Mouse (Mus musculus): ENCODE results near the gene Ahnak2. TPM values are rescaled to one million over a fixed set of nuclear protein-coding genes. Genes with fewer than 3 reads are reported as not detected.

Ahnak2 gene
- polyA plus RNA-seq, 1 experiment from 2014 or later = 1.2 TPM

- WGBS = 77% methylated on average over 6 of the region's 6 CpGs
- Histone ChIP-seq H3K9ac (0 out of 2 replicates have a peak overlapping the region, but pooled peaks have one; percentile 6), H3K27ac (no peak overlapping the region), H3K4me2 (no peak overlapping the region), H3K9me3 (no peaks in the 10 kb centered on the region), H3K36me3 (peaks cover 15% of the 10 kb centered on the region), H3K4me3 (no peak overlapping the region), H3K27me3 (no peaks in the 10 kb centered on the region), H3K4me1 (peaks cover 8% of the 10 kb centered on the region)
- ATAC-seq (ENCODE audit: insufficient number of reproducible peaks, insufficient read depth, low FRiP score, low TSS enrichment, low read depth) = no peak
Measured at GRCm38 (mm10) chr12:112833527-112833926, 31.1 kb upstream of the Ahnak2 start.

GRCm38 (mm10) chr12:112832411-112832810, 30.0 kb upstream of the Ahnak2 start:
- no peak overlapping the region for H3K9ac ChIP-seq
- 94% methylated on average over 5 of the region's 5 CpGs for WGBS
- no peak overlapping the region for H3K27ac ChIP-seq
- ATAC-seq (ENCODE audit: insufficient number of reproducible peaks, insufficient read depth, low FRiP score, low TSS enrichment, low read depth) = no peak
- H3K9me3 ChIP-seq = no peaks in the 10 kb centered on the region
- peaks cover 17% of the 10 kb centered on the region for H3K4me1 ChIP-seq
- no peaks in the 10 kb centered on the region for H3K27me3 ChIP-seq
- no peak overlapping the region for H3K4me2 ChIP-seq
- peaks cover 19% of the 10 kb centered on the region for H3K36me3 ChIP-seq
- H3K4me3 ChIP-seq = no peak overlapping the region

GRCm38 (mm10) chr12:112830570-112830969, 28.1 kb upstream of the Ahnak2 start:
- H3K4me1 ChIP-seq = peaks cover 35% of the 10 kb centered on the region
- no peaks in the 10 kb centered on the region for H3K27me3 ChIP-seq
- peak overlapping the region; percentile 98 for H3K9ac ChIP-seq
- peak overlapping the region; percentile 93 for H3K4me3 ChIP-seq
- peaks cover 36% of the 10 kb centered on the region for H3K36me3 ChIP-seq
- peak overlapping the region; percentile 72 for H3K4me2 ChIP-seq
- ATAC-seq (ENCODE audit: insufficient number of reproducible peaks, insufficient read depth, low FRiP score, low TSS enrichment, low read depth) = no peak
- 84% methylated on average over 3 of the region's 3 CpGs for WGBS
- H3K9me3 ChIP-seq = no peaks in the 10 kb centered on the region
- no peak overlapping the region for H3K27ac ChIP-seq

GRCm38 (mm10) chr12:112830141-112830540, 27.7 kb upstream of the Ahnak2 start:
- peak overlapping the region; percentile 60 for H3K27ac ChIP-seq
- ATAC-seq (ENCODE audit: insufficient number of reproducible peaks, insufficient read depth, low FRiP score, low TSS enrichment, low read depth) = no peak
- 36% methylated on average over 2 of the region's 2 CpGs for WGBS

GRCm38 (mm10) chr12:112829244-112829864, 26.9 kb upstream of the Ahnak2 start, which contains the start of gene Cdca4:
Gene Cdca4 (minus strand): TSS chr12:112829423.
- no peaks in the 10 kb centered on the region for H3K9me3 ChIP-seq
- peak within 1 kb of the TSS; percentile 93 for H3K4me3 ChIP-seq
- no peaks in the 10 kb centered on the region for H3K27me3 ChIP-seq
- peak within 1 kb of the TSS; percentile 72 for H3K4me2 ChIP-seq
- H3K27ac ChIP-seq = peak within 1 kb of the TSS; percentile 92
- WGBS = under 1% methylated on average over 72 of the region's 72 CpGs
- H3K9ac ChIP-seq = peak within 1 kb of the TSS; percentile 98
- peaks cover 45% of the 10 kb centered on the region for H3K4me1 ChIP-seq
- ATAC-seq (ENCODE audit: insufficient number of reproducible peaks, insufficient read depth, low FRiP score, low TSS enrichment, low read depth) = peak; percentile 96
- peaks cover 45% of the 10 kb centered on the region for H3K36me3 ChIP-seq

More at GRCm38 (mm10) chr12:112830141-112830540, 27.7 kb upstream of the Ahnak2 start:
- H3K9ac ChIP-seq = peak overlapping the region; percentile 98
- H3K4me3 ChIP-seq = peak overlapping the region; percentile 93
- peaks cover 37% of the 10 kb centered on the region for H3K4me1 ChIP-seq
- no peaks in the 10 kb centered on the region for H3K27me3 ChIP-seq
- no peaks in the 10 kb centered on the region for H3K9me3 ChIP-seq
- peak overlapping the region; percentile 72 for H3K4me2 ChIP-seq
- H3K36me3 ChIP-seq = peaks cover 37% of the 10 kb centered on the region

GRCm38 (mm10) chr12:112828501-112829243, 26.2 kb upstream of the Ahnak2 start:
- peak overlapping the region; percentile 71 for H3K4me2 ChIP-seq
- peaks cover 51% of the 10 kb centered on the region for H3K4me1 ChIP-seq
- peak overlapping the region; percentile 93 for H3K4me3 ChIP-seq
- ATAC-seq (ENCODE audit: insufficient number of reproducible peaks, insufficient read depth, low FRiP score, low TSS enrichment, low read depth) = peak; percentile 82
- peak overlapping the region; percentile 98 for H3K9ac ChIP-seq
- H3K9me3 ChIP-seq = no peaks in the 10 kb centered on the region
- under 1% methylated on average over 51 of the region's 51 CpGs for WGBS
- peaks cover 50% of the 10 kb centered on the region for H3K36me3 ChIP-seq
- peak overlapping the region; percentile 92 for H3K27ac ChIP-seq
- H3K27me3 ChIP-seq = no peaks in the 10 kb centered on the region

GRCm38 (mm10) chr12:112825901-112826300, 23.4 kb upstream of the Ahnak2 start:
- Histone ChIP-seq H3K27me3 (no peaks in the 10 kb centered on the region), H3K4me2 (peak overlapping the region; percentile 71), H3K27ac (no peak overlapping the region), H3K4me3 (no peak overlapping the region), H3K36me3 (peaks cover 55% of the 10 kb centered on the region), H3K9me3 (no peaks in the 10 kb centered on the region), H3K4me1 (peaks cover 70% of the 10 kb centered on the region), H3K9ac (peak overlapping the region; percentile 46; the same call in 1 of the 2 replicates)
- ATAC-seq (ENCODE audit: insufficient number of reproducible peaks, insufficient read depth, low FRiP score, low TSS enrichment, low read depth) = no peak
- 81% methylated on average over 5 of the region's 5 CpGs for WGBS

GRCm38 (mm10) chr12:112823221-112823620, 20.8 kb upstream of the Ahnak2 start:
- Histone ChIP-seq H3K36me3 (peaks cover 81% of the 10 kb centered on the region), H3K4me1 (peaks cover 61% of the 10 kb centered on the region), H3K27ac (peak overlapping the region; percentile 16; the same call in 1 of the 2 replicates), H3K9ac (peak overlapping the region; percentile 55), H3K27me3 (no peaks in the 10 kb centered on the region), H3K9me3 (no peaks in the 10 kb centered on the region), H3K4me2 (peak overlapping the region; percentile 14; the same call in 1 of the 2 replicates), H3K4me3 (no peak overlapping the region)
- no peak for ATAC-seq (ENCODE audit: insufficient number of reproducible peaks, insufficient read depth, low FRiP score, low TSS enrichment, low read depth)
- WGBS = 83% methylated on average over 4 of the region's 4 CpGs

- no peak overlapping the region for H3K4me3 ChIP-seq
- ATAC-seq (ENCODE audit: insufficient number of reproducible peaks, insufficient read depth, low FRiP score, low TSS enrichment, low read depth) = no peak
Measured at GRCm38 (mm10) chr12:112822676-112823075, 20.2 kb upstream of the Ahnak2 start.

GRCm38 (mm10) chr12:112821974-112822373, 19.5 kb upstream of the Ahnak2 start:
- Histone ChIP-seq H3K4me1 (peaks cover 49% of the 10 kb centered on the region), H3K4me2 (no peak overlapping the region), H3K27me3 (no peaks in the 10 kb centered on the region), H3K36me3 (peaks cover 84% of the 10 kb centered on the region), H3K4me3 (no peak overlapping the region), H3K27ac (no peak overlapping the region), H3K9me3 (no peaks in the 10 kb centered on the region), H3K9ac (peak overlapping the region; percentile 36; the same call in 1 of the 2 replicates)
- 79% methylated on average over 4 of the region's 4 CpGs for WGBS
- ATAC-seq (ENCODE audit: insufficient number of reproducible peaks, insufficient read depth, low FRiP score, low TSS enrichment, low read depth) = no peak

More at GRCm38 (mm10) chr12:112822676-112823075, 20.2 kb upstream of the Ahnak2 start:
- no peak overlapping the region; the same call in 1 of the 2 replicates for H3K9ac ChIP-seq
- 62% methylated on average over 2 of the region's 2 CpGs for WGBS
- no peaks in the 10 kb centered on the region for H3K27me3 ChIP-seq
- no peak overlapping the region; the same call in 1 of the 2 replicates for H3K27ac ChIP-seq
- no peak overlapping the region for H3K4me2 ChIP-seq
- no peaks in the 10 kb centered on the region for H3K9me3 ChIP-seq
- peaks cover 85% of the 10 kb centered on the region for H3K36me3 ChIP-seq
- peaks cover 56% of the 10 kb centered on the region for H3K4me1 ChIP-seq

- H3K27me3 ChIP-seq = no peaks in the 10 kb centered on the region
- ATAC-seq (ENCODE audit: insufficient number of reproducible peaks, insufficient read depth, low FRiP score, low TSS enrichment, low read depth) = no peak
- no peak overlapping the region for H3K4me3 ChIP-seq
- no peaks in the 10 kb centered on the region for H3K9me3 ChIP-seq
- peaks cover 85% of the 10 kb centered on the region for H3K36me3 ChIP-seq
- no peak overlapping the region for H3K4me2 ChIP-seq
- H3K9ac ChIP-seq = no peak overlapping the region
- peaks cover 41% of the 10 kb centered on the region for H3K4me1 ChIP-seq
- WGBS = 61% methylated on average over 1 of the region's 1 CpGs
- H3K27ac ChIP-seq = no peak overlapping the region
Measured at GRCm38 (mm10) chr12:112821216-112821615, 18.8 kb upstream of the Ahnak2 start.

Measured in embryonic facial prominence, embryonic 13.5 days (tissue).